Mouse (Mus musculus) ovary, postnatal 14 days (tissue): ENCODE measurements at regions not wholly inside any gene's neighbourhood (a gene's known extent, or its start where the extent isn't known, plus 50 kb on each side); places are given as distances from the start of the nearest gene placed in this dataset.

Experiments
- DNase-seq: peaks from one replicate; pipeline ENCODE4 v3.0.0; 2022; ENCODE audit warnings: low spot score

DNA sequence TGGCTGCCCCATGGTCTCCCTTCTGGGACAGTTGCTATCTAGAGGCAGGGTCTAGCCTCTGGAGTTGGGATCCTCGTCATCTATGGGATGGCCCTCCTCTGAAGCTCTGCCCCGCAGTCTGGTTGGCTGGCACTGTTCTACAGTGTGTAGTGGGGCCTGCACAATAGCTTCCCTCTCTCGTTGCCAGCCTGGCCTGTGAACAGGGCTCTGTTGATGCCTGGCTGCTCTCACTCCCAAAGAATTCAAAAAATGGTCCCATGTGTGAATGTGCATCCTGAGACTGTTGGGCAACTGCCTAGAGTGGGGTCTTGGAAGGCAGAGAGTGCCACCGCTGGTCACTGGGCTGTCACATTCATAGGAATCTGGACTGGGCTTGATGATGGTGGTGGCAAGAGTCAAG, 53.8 kb upstream of the Ccnd1 start:
- DNase-seq, result no peak

DNA sequence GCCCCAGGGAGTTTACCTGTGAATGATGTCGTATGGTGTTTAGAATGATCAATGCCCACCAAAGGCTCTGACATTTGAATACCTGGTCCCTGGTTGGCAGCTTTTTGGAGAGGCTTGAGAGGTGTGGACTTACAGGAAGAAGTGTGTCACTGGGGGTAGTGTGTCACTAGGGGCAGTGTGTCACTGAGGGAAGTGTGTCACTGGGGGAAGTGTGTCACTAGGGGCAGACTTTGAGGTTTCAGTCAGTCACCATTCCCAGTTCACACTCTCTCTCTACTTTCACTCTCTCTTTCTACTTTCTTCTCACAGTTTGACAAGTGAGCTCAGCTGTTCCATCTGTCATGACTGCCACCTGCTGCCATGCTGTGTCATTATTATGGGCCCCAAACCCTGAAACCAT, 52.0 kb upstream of the Ccnd1 start:
- DNase-seq, result no peak
